Mouse (Mus musculus): ENCODE measurements around the gene Klhdc7b. TPM values are rescaled to one million over a fixed set of nuclear protein-coding genes. Genes with fewer than 3 reads are reported as not detected.

Klhdc7b gene
- polyA plus RNA-seq, 1 experiment from 2014 or later = not detected

- ATAC-seq (ENCODE audit: insufficient read depth) = no peak
- Histone ChIP-seq H3K9ac (no peak overlapping the region), H3K36me3 (ENCODE audit: insufficient read depth) (no peaks in the 10 kb centered on the region), H3K4me3 (ENCODE audit: low read depth, low read length) (no peak overlapping the region), H3K4me1 (ENCODE audit: insufficient read depth) (no peaks in the 10 kb centered on the region), H3K9me3 (ENCODE audit: low read depth, low read length) (no peaks in the 10 kb centered on the region), H3K27me3 (ENCODE audit: insufficient read depth, low read length) (no peaks in the 10 kb centered on the region), H3K27ac (ENCODE audit: low read depth) (no peak overlapping the region), H3K4me2 (no peak overlapping the region)
- DNase-seq = no peak
- TF ChIP-seq CTCF (IDR thresholded peaks at IDR 0.05; ENCODE audit: low read depth) = no peak
- WGBS = 78% methylated on average over 10 of the region's 10 CpGs
Measured at GRCm38 (mm10) chr15:89404831-89405623, 20.3 kb downstream of the Klhdc7b start.

- DNase-seq (no peak), ATAC-seq (ENCODE audit: insufficient read depth) (no peak)
- H3K36me3 ChIP-seq (ENCODE audit: insufficient read depth) = no peaks in the 10 kb centered on the region
- no peaks in the 10 kb centered on the region for H3K4me1 ChIP-seq (ENCODE audit: insufficient read depth)
- H3K9ac ChIP-seq = no peak overlapping the region
- no peak overlapping the region for H3K27ac ChIP-seq (ENCODE audit: low read depth)
- H3K4me2 ChIP-seq = no peak overlapping the region
- no peak for TF ChIP-seq CTCF (IDR thresholded peaks at IDR 0.05; ENCODE audit: low read depth)
- no peaks in the 10 kb centered on the region for H3K27me3 ChIP-seq (ENCODE audit: insufficient read depth, low read length)
- no peak overlapping the region for H3K4me3 ChIP-seq (ENCODE audit: low read depth, low read length)
- no peaks in the 10 kb centered on the region for H3K9me3 ChIP-seq (ENCODE audit: low read depth, low read length)
Measured at GRCm38 (mm10) chr15:89406691-89407090, 22.0 kb downstream of the Klhdc7b start.

- H3K9ac ChIP-seq = no peak within 1 kb of the TSS
- ATAC-seq (ENCODE audit: insufficient read depth) (no peak), DNase-seq (no peak)
- H3K27me3 ChIP-seq (ENCODE audit: insufficient read depth, low read length) = no peaks in the 10 kb centered on the region
- H3K4me3 ChIP-seq (ENCODE audit: low read depth, low read length) = no peak within 1 kb of the TSS
- H3K36me3 ChIP-seq (ENCODE audit: insufficient read depth) = no peaks in the 10 kb centered on the region
- WGBS = 77% methylated on average over 23 of the region's 24 CpGs
- no peaks in the 10 kb centered on the region for H3K4me1 ChIP-seq (ENCODE audit: insufficient read depth)
- H3K9me3 ChIP-seq (ENCODE audit: low read depth, low read length) = no peaks in the 10 kb centered on the region
- no peak within 1 kb of the TSS for H3K4me2 ChIP-seq
- no peak for TF ChIP-seq CTCF (IDR thresholded peaks at IDR 0.05; ENCODE audit: low read depth)
- H3K27ac ChIP-seq (ENCODE audit: low read depth) = no peak within 1 kb of the TSS
Measured at GRCm38 (mm10) chr15:89410118-89410517, 25.4 kb downstream of the Klhdc7b start, which contains the start of gene Syce3. Gene Syce3, minus strand, starts transcription at chr15:89410503.

GRCm38 (mm10) chr15:89415282-89415681 lies 30.6 kb downstream of the Klhdc7b start:
- Histone ChIP-seq H3K9me3 (ENCODE audit: low read depth, low read length) (no peaks in the 10 kb centered on the region), H3K27ac (ENCODE audit: low read depth) (no peak overlapping the region), H3K9ac (no peak overlapping the region), H3K36me3 (ENCODE audit: insufficient read depth) (peaks cover 14% of the 10 kb centered on the region; the same call in 1 of the 2 replicates), H3K4me3 (ENCODE audit: low read depth, low read length) (no peak overlapping the region), H3K4me2 (no peak overlapping the region), H3K4me1 (ENCODE audit: insufficient read depth) (no peaks in the 10 kb centered on the region), H3K27me3 (ENCODE audit: insufficient read depth, low read length) (no peaks in the 10 kb centered on the region)
- no peak for ATAC-seq (ENCODE audit: insufficient read depth)
- DNase-seq = no peak
- TF ChIP-seq CTCF (IDR thresholded peaks at IDR 0.05; ENCODE audit: low read depth) = no peak
- WGBS = 78% methylated on average over 8 of the region's 8 CpGs

- TF ChIP-seq CTCF (IDR thresholded peaks at IDR 0.05; ENCODE audit: low read depth) = no peak
- no peak overlapping the region for H3K9ac ChIP-seq
- no peak overlapping the region for H3K27ac ChIP-seq (ENCODE audit: low read depth)
- no peaks in the 10 kb centered on the region for H3K4me1 ChIP-seq (ENCODE audit: insufficient read depth)
- H3K4me3 ChIP-seq (ENCODE audit: low read depth, low read length) = no peak overlapping the region
- ATAC-seq (ENCODE audit: insufficient read depth) = no peak
- DNase-seq = no peak
- H3K27me3 ChIP-seq (ENCODE audit: insufficient read depth, low read length) = no peaks in the 10 kb centered on the region
- H3K4me2 ChIP-seq = no peak overlapping the region
- no peaks in the 10 kb centered on the region for H3K9me3 ChIP-seq (ENCODE audit: low read depth, low read length)
- H3K36me3 ChIP-seq (ENCODE audit: insufficient read depth) = peaks cover 27% of the 10 kb centered on the region
- WGBS = 89% methylated on average over 9 of the region's 9 CpGs
Measured at GRCm38 (mm10) chr15:89421938-89422337, 37.2 kb downstream of the Klhdc7b start.

GRCm38 (mm10) chr15:89424621-89425020 lies 39.9 kb downstream of the Klhdc7b start:
- Histone ChIP-seq H3K4me2 (no peak overlapping the region), H3K4me1 (ENCODE audit: insufficient read depth) (peaks cover 5% of the 10 kb centered on the region; the same call in 1 of the 2 replicates), H3K9ac (no peak overlapping the region), H3K9me3 (ENCODE audit: low read depth, low read length) (no peaks in the 10 kb centered on the region), H3K36me3 (ENCODE audit: insufficient read depth) (peaks cover 27% of the 10 kb centered on the region), H3K27ac (ENCODE audit: low read depth) (no peak overlapping the region), H3K4me3 (ENCODE audit: low read depth, low read length) (no peak overlapping the region), H3K27me3 (ENCODE audit: insufficient read depth, low read length) (no peaks in the 10 kb centered on the region)
- 81% methylated on average over 8 of the region's 8 CpGs for WGBS
- ATAC-seq (ENCODE audit: insufficient read depth) (no peak), DNase-seq (no peak)
- TF ChIP-seq CTCF (IDR thresholded peaks at IDR 0.05; ENCODE audit: low read depth) = no peak

GRCm38 (mm10) chr15:89425711-89426121 lies 41.0 kb downstream of the Klhdc7b start, which contains the start of gene Cpt1b:
Gene Cpt1b, minus strand, starts transcription at chr15:89425863.
- Histone ChIP-seq H3K36me3 (ENCODE audit: insufficient read depth) (peaks cover 18% of the 10 kb centered on the region), H3K4me1 (ENCODE audit: insufficient read depth) (peaks cover 5% of the 10 kb centered on the region; the same call in 1 of the 2 replicates), H3K4me2 (0 out of 2 replicates have a peak within 1 kb of the TSS, but pooled peaks have one; percentile 19), H3K27me3 (ENCODE audit: insufficient read depth, low read length) (no peaks in the 10 kb centered on the region), H3K4me3 (ENCODE audit: low read depth, low read length) (no peak within 1 kb of the TSS), H3K27ac (ENCODE audit: low read depth) (no peak within 1 kb of the TSS), H3K9ac (no peak within 1 kb of the TSS), H3K9me3 (ENCODE audit: low read depth, low read length) (no peaks in the 10 kb centered on the region)
- DNase-seq (no peak), ATAC-seq (ENCODE audit: insufficient read depth) (no peak)
- TF ChIP-seq CTCF (IDR thresholded peaks at IDR 0.05; ENCODE audit: low read depth) = no peak
- WGBS = 30% methylated on average over 6 of the region's 6 CpGs

Measured in lung, embryonic 14.5 days (tissue).